Mouse (Mus musculus) adrenal gland, postnatal 25 days (tissue): ENCODE data around the gene Sf3a3. TPM values are rescaled to one million over a fixed set of nuclear protein-coding genes. Genes with fewer than 3 reads are reported as not detected.

Experiments used
- DNase-seq: peaks from one replicate; pipeline ENCODE4 v3.0.0; 2021; ENCODE audit warnings: mixed read lengths
- total RNA-seq: library from RNA; stranded (reverse); gene quantifications from 2 replicates; pipeline ENCODE4 v1.2.3, GENCODE M21; 2021

Sf3a3 gene
- total RNA-seq, 1 experiment from 2014 or later = 46.8 TPM

- no peak for DNase-seq
These were observed 23.4 kb downstream of the Sf3a3 start for GRCm38 (mm10) chr4:124738013-124738412.

GRCm38 (mm10) chr4:124738783-124739182 lies 24.2 kb downstream of the Sf3a3 start:
- no peak for DNase-seq

- peak; percentile 77 for DNase-seq
These were observed 27.1 kb downstream of the Sf3a3 start, which contains the start of gene Inpp5b for GRCm38 (mm10) chr4:124741376-124742343. Inpp5b (plus strand) TSS chr4:124741850.

- no peak for DNase-seq
These were observed 28.3 kb downstream of the Sf3a3 start for GRCm38 (mm10) chr4:124742839-124743238.

- DNase-seq = no peak
These were observed 32.0 kb downstream of the Sf3a3 start for GRCm38 (mm10) chr4:124746577-124746976.

GRCm38 (mm10) chr4:124747851-124748250 lies 33.3 kb downstream of the Sf3a3 start:
- no peak for DNase-seq

- DNase-seq = peak; percentile 99
These were observed 37.0 kb downstream of the Sf3a3 start for GRCm38 (mm10) chr4:124751300-124752250.

- no peak for DNase-seq
These were observed 38.0 kb downstream of the Sf3a3 start for GRCm38 (mm10) chr4:124752281-124753199.

- no peak for DNase-seq
These were observed 41.0 kb downstream of the Sf3a3 start for GRCm38 (mm10) chr4:124755526-124755925.

- DNase-seq = peak; percentile 40
These were observed 44.8 kb downstream of the Sf3a3 start for GRCm38 (mm10) chr4:124759305-124759811.

GRCm38 (mm10) chr4:124761201-124761600 lies 46.6 kb downstream of the Sf3a3 start:
- no peak for DNase-seq

GRCm38 (mm10) chr4:124762858-124763452 lies 48.4 kb downstream of the Sf3a3 start:
- DNase-seq = no peak

- no peak for DNase-seq
These were observed 51.4 kb downstream of the Sf3a3 start for GRCm38 (mm10) chr4:124765802-124766565.

- DNase-seq = no peak
These were observed 52.0 kb downstream of the Sf3a3 start for GRCm38 (mm10) chr4:124766566-124766940.

GRCm38 (mm10) chr4:124768963-124769591 lies 54.5 kb downstream of the Sf3a3 start:
- DNase-seq = no peak

GRCm38 (mm10) chr4:124770624-124771023 lies 56.0 kb downstream of the Sf3a3 start:
- DNase-seq = no peak

GRCm38 (mm10) chr4:124772125-124772524 lies 57.5 kb downstream of the Sf3a3 start:
- DNase-seq = no peak

- DNase-seq = no peak
These were observed 58.9 kb downstream of the Sf3a3 start for GRCm38 (mm10) chr4:124773449-124773848.

- no peak for DNase-seq
These were observed 59.4 kb downstream of the Sf3a3 start for GRCm38 (mm10) chr4:124773995-124774394.

- DNase-seq = no peak
These were observed 59.9 kb downstream of the Sf3a3 start for GRCm38 (mm10) chr4:124774429-124774828.
